Mouse (Mus musculus) bone marrow macrophage, adult 2 months (primary cell): ENCODE data around the gene Fpr1.

ENCODE experiments used
- CTCF ChIP-seq: IDR thresholded peaks from 2 replicates; pipeline ENCODE4 v1.5.1; 2012; ENCODE audit warnings: low read depth, mild to moderate bottlenecking, low read length, moderate library complexity
- POLR2A ChIP-seq: IDR thresholded peaks from 2 replicates; pipeline ENCODE4 v1.6.1; 2012; ENCODE audit warnings: mild to moderate bottlenecking, low read depth, low read length, borderline replicate concordance

DNA sequence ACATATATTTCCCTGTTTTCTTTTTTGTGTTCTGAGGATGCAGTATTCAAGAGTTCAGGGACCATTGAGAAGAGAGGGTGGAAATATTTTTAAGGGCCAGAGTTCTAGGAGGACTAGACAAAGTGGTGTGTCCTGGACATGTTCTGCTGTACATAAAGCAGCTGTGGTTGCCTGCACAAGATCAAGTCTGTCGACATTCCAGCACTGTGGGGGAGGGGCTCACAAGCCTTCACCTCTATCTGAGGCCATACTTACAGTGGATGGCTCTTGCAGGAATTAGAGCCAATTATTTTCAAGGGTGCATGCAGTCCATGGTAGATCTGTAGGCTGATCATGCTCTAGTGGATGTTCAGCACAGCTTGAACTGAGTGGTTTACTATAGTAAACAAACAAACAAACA, 48.8 kb downstream of the Fpr1 start:
- no peak for TF ChIP-seq POLR2A
- TF ChIP-seq CTCF = no peak
